Mouse (Mus musculus) liver, adult 2 months (tissue): ENCODE results near the gene Liph.
"Not testable (repeated sequence)": the region's sequence is repeated elsewhere in the genome, so short reads cannot be mapped to it uniquely, and the experiment has no call there.

Experiments used
- CTCF ChIP-seq: fragments of 200-500 bp; IDR thresholded peaks from 2 replicates; pipeline ENCODE4 v1.5.1; 2011; ENCODE audit warnings: low read depth, low read length, control low read depth
- POLR2A ChIP-seq: fragments of 200-500 bp; IDR thresholded peaks from 2 replicates; pipeline ENCODE4 v1.6.1; 2011; ENCODE audit warnings: low read length, control low read depth; ENCODE audit not compliant: insufficient read depth; ENCODE audit errors: extremely low read depth

GRCm38 (mm10) chr16:21990893-21991292, 4.6 kb downstream of the Liph start:
- not testable (repeated sequence) for TF ChIP-seq CTCF, POLR2A
